Mouse (Mus musculus) kidney, adult 2 months (tissue): ENCODE measurements around the gene Dhdh.

ENCODE experiments used
- CTCF ChIP-seq: fragments of 200-500 bp; conservative IDR thresholded peaks from 2 replicates; pipeline ENCODE4 v1.5.1; 2011; ENCODE audit warnings: low read depth, mild to moderate bottlenecking, control low read depth, low read length, moderate library complexity, mixed read lengths; ENCODE audit not compliant: insufficient read depth, insufficient read length
- POLR2A ChIP-seq: fragments of 200-500 bp; IDR thresholded peaks from one replicate; pipeline ENCODE4 v1.6.1; 2011; ENCODE audit warnings: low read depth, low read length, control low read depth

DNA sequence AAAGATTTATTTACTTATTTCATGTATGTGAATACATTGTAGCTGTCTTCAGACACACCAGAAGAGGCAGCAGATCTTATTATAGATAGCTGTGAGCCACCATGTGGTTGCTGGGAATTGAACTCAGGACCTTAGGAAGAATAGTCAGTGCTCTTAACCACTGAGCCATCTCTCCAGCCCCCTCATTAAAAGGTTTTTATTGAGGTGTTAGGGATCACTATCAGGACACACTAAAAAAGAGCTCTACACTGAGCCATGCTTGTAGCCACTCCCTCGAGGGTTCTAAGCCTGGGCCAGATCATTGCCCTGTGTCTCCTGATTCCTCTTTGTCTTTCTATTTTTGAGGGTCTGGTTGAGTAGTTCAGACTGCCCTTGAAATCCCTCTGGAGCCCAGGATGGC, 12.2 kb downstream of the Dhdh start:
- TF ChIP-seq CTCF, result no peak
- no peak for TF ChIP-seq POLR2A
